Mouse (Mus musculus) liver, embryonic 15.5 days (tissue): ENCODE results near the gene Derl2. TPM values are rescaled to one million over a fixed set of nuclear protein-coding genes. Genes with fewer than 3 reads are reported as not detected.

Experiments used
- ATAC-seq: fragments of 200-750 bp; cut with Nextera tagmentation; 2 replicates; pipeline ENCODE4 v1.8.0; 2017; ENCODE audit warnings: moderate number of reproducible peaks, mild to moderate bottlenecking, moderate library complexity; ENCODE audit not compliant: insufficient read depth
- H3K27ac ChIP-seq: fragments of 300-500 bp; sonication (generic); replicated peaks from 2 replicates; pipeline ENCODE4 v1.5.1; 2015; ENCODE audit warnings: mild to moderate bottlenecking, inconsistent platforms
- H3K27me3 ChIP-seq: fragments of 300-500 bp; sonication (generic); 2 replicates; pipeline ENCODE4 v1.6.1; 2015; ENCODE audit warnings: mild to moderate bottlenecking, inconsistent platforms
- H3K36me3 ChIP-seq: fragments of 300-500 bp; sonication (generic); replicated peaks from 2 replicates; pipeline ENCODE4 v1.6.1; 2015; ENCODE audit warnings: moderate library complexity, mild to moderate bottlenecking, inconsistent platforms
- H3K4me1 ChIP-seq: fragments of 300-500 bp; sonication (generic); replicated peaks from 2 replicates; pipeline ENCODE4 v1.6.1; 2015; ENCODE audit warnings: inconsistent platforms
- H3K4me2 ChIP-seq: fragments of 300-500 bp; sonication (generic); 2 replicates; pipeline ENCODE4 v1.6.1; 2015; ENCODE audit warnings: moderate library complexity, mild to moderate bottlenecking, inconsistent platforms
- H3K4me3 ChIP-seq: fragments of 300-500 bp; sonication (generic); replicated peaks from 2 replicates; pipeline ENCODE4 v1.5.1; 2015; ENCODE audit warnings: mild to moderate bottlenecking, inconsistent platforms
- H3K9ac ChIP-seq: fragments of 300-500 bp; sonication (generic); 2 replicates; pipeline ENCODE4 v1.6.1; 2015; ENCODE audit warnings: moderate library complexity, mild to moderate bottlenecking, inconsistent platforms
- H3K9me3 ChIP-seq: fragments of 300-500 bp; sonication (generic); replicated peaks from 2 replicates; pipeline ENCODE4 v1.6.1; 2016; ENCODE audit warnings: inconsistent platforms
- WGBS: fragments of 180-500 bp; shearing (Covaris S2); methylation state at CpG from one replicate; pipeline ENCODE4 v1.1.7; 2015; ENCODE audit warnings: mixed read lengths; ENCODE audit not compliant: insufficient replicate concordance; 5-methylcytosine and 5-hydroxymethylcytosine counted together
- polyA plus RNA-seq: library from polyadenylated mRNA; unstranded; fragments of >200 nt; fragmentation: Nextera tagmentation; extraction: Ambion mirVana; gene quantifications from 2 replicates; pipeline ENCODE4 v1.2.1, GENCODE M21; 2015

Derl2 gene
- polyA plus RNA-seq, 1 experiment from 2014 or later = 37.9 TPM

DNA sequence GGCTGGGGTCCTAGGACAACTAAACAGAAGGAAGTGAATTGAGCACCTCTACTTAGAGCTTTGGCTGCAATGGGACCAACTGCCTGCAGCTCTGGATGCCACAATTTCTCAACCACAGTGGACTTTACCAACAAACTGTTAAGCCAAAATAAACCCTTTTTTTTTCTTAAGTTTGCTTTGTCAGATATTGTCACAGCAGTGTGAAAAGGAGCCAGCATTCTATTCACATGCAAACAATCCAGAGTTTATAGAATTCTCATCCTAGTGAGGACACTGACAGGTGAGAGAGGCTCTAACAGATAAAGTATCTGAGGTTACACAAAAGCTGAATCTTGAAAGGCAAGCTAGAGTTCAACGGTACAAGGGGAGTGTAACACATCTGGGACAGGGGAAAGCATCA, 2.6 kb downstream of the Derl2 start:
- 69% methylated on average over 1 of the region's 1 CpGs for WGBS
- Histone ChIP-seq H3K9me3 (no peaks in the 10 kb centered on the region), H3K27me3 (no peaks in the 10 kb centered on the region), H3K36me3 (peaks cover 32% of the 10 kb centered on the region), H3K9ac (no peak overlapping the region), H3K4me3 (no peak overlapping the region), H3K4me1 (peaks cover 46% of the 10 kb centered on the region), H3K27ac (no peak overlapping the region; the same call in 1 of the 2 replicates), H3K4me2 (0 out of 2 replicates have a peak overlapping the region, but pooled peaks have one; percentile 82)
- no peak for ATAC-seq

DNA sequence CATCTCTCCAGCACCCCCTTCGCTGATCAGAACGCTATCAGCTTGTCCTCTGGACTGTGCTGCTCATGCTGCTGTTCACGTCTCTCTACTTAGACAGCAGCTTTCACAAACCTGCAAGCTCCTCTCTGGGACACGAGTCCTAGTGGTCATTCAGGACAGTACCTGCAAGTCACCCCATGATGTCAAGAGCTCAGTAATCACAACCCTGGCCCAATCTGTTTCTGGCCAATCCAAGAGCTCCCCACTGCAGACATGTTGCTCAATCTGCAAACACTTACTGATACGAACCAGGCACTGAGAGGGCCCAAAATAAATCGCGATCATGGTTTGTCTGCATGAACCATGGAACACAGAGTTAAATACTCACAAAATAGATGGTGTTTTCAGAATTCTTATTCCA, 6.9 kb downstream of the Derl2 start:
- ATAC-seq = peak; percentile 90
- peaks cover 64% of the 10 kb centered on the region for H3K36me3 ChIP-seq
- 81% methylated on average over 7 of the region's 7 CpGs for WGBS

DNA sequence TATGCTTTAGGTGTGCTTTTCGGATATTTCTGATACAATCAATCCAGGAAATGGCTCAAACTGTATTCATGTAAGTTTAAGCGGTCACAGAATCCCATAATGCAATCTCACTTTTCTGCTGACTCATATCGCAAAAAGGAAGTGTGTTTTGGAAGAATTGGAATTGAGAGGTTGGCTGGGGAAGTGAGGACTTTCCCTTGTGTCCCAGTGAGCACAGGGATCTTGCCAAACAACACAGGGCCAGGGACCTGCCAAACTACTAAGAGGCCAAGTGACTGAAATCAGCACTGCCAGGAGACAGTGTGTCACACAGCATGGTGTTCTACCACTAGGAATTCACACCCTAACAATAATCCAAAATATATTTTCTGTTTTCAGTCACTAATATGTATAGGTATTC, 11.3 kb downstream of the Derl2 start:
- H3K36me3 ChIP-seq = peaks cover 53% of the 10 kb centered on the region
- peaks cover 10% of the 10 kb centered on the region for H3K4me1 ChIP-seq
- no peaks in the 10 kb centered on the region for H3K9me3 ChIP-seq
- no peak for ATAC-seq
- no peaks in the 10 kb centered on the region for H3K27me3 ChIP-seq
- H3K4me2 ChIP-seq = no peak overlapping the region
- H3K27ac ChIP-seq = no peak overlapping the region
- no peak overlapping the region for H3K4me3 ChIP-seq
- no peak overlapping the region for H3K9ac ChIP-seq
- WGBS = 64% methylated on average over 3 of the region's 3 CpGs

More for the DNA sequence above, 6.9 kb downstream of the Derl2 start:
- Histone ChIP-seq H3K27me3 (no peaks in the 10 kb centered on the region), H3K4me2 (no peak overlapping the region), H3K9me3 (no peaks in the 10 kb centered on the region), H3K4me3 (no peak overlapping the region), H3K9ac (no peak overlapping the region), H3K27ac (peak overlapping the region; percentile 51), H3K4me1 (peaks cover 23% of the 10 kb centered on the region)

DNA sequence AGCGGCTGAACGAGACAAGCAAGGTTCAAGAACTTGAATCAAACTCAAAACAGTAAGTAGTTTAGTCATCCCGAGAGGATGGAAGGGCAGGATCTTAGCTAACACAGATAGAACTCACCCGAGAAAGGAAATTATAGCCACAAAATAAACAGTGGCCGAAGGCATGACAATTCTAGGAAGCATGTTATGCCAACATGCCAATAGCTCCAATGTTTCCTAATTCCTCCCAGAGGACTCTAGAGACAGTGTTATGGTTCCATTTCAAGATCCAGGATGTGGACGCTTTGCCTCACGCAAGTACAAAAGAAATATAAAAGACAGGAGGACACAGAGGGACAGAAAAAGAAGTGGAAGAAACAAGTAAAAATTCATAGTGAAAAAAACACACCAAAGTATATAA, 11.8 kb downstream of the Derl2 start:
- Histone ChIP-seq H3K4me2 (no peak overlapping the region), H3K9ac (no peak overlapping the region), H3K27me3 (no peaks in the 10 kb centered on the region), H3K36me3 (peaks cover 52% of the 10 kb centered on the region), H3K4me3 (no peak overlapping the region), H3K27ac (no peak overlapping the region), H3K9me3 (no peaks in the 10 kb centered on the region), H3K4me1 (peaks cover 14% of the 10 kb centered on the region)
- WGBS = 72% methylated on average over 7 of the region's 7 CpGs
- no peak for ATAC-seq

DNA sequence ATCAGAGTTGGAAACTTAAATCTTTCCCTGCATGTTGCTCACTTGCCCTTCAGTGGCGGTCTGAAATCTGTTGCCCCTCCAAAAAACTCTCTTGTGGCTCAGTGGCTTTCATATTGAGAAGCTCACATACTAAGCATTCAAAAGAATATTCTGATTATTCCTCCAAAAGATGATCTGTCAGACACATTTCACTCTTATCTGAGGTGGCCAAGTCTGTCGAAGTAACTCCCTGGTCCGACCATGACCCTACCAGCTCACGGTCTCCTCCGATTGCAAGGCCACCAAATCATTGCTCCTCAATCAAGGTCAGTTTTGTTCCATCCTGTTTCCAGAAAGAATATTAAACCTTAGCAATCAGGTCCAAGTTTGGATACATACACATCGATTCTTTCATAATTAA, 12.6 kb downstream of the Derl2 start:
- Histone ChIP-seq H3K4me3 (no peak overlapping the region), H3K27me3 (no peaks in the 10 kb centered on the region), H3K9me3 (no peaks in the 10 kb centered on the region), H3K9ac (no peak overlapping the region), H3K27ac (no peak overlapping the region), H3K36me3 (peaks cover 44% of the 10 kb centered on the region), H3K4me2 (no peak overlapping the region), H3K4me1 (peaks cover 22% of the 10 kb centered on the region)
- no peak for ATAC-seq
- WGBS = 79% methylated on average over 6 of the region's 6 CpGs

DNA sequence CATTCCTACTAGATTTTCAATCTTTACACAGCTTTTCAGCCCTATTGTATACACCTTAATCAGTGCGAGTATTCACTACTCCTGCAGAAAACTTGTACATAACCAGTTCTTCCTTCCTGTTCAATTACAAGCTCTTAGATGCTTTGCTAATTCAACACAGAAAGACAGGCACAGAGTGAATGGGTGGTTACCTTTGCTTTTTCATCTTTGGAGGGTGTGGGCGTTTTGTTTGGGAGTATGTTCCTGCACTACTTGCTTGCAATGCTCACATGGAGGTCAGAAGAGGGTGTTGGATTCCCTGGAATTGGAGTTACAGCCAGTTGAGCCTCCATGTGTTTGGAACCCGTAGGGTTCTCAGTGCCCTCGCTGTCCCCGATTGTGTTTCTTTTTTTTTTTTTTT, 14.6 kb downstream of the Derl2 start:
- Histone ChIP-seq H3K27me3 (no peaks in the 10 kb centered on the region), H3K4me1 (peaks cover 29% of the 10 kb centered on the region), H3K9me3 (no peaks in the 10 kb centered on the region), H3K36me3 (peaks cover 32% of the 10 kb centered on the region), H3K4me3 (peak overlapping the region; percentile 97), H3K27ac (0 out of 2 replicates have a peak overlapping the region, but pooled peaks have one; percentile 7), H3K9ac (no peak overlapping the region), H3K4me2 (peak overlapping the region; percentile 88)
- ATAC-seq = no peak
- WGBS = 41% methylated on average over 5 of the region's 5 CpGs

DNA sequence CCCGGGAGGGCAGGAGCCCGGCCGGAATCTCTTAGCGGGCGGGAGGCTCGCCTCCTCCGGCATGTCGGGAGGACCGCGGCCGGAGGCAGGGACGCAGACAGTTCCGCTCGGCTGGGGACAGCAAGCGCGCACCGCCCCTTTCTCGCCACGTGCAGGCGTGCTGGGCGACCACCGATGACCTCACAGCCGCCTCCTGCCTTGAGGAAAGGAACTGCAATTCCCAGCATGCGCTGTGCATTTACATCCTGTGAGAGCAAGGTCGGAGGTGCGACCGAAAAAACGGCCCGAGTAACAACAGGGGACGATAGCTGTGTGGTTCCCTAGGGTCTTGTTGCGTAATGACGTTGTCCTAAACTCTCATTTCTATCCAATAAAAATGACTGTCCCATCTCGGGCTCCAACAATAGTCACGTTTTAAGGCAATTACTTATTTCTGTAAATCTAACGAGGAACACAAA, 15.3 kb downstream of the Derl2 start, which contains the start of gene Dhx33:
Dhx33 (minus strand) TSS at position 122 of the 458 bp plus-strand sequence.
- Histone ChIP-seq H3K4me1 (peaks cover 29% of the 10 kb centered on the region), H3K9me3 (no peaks in the 10 kb centered on the region), H3K4me3 (peak within 1 kb of the TSS; percentile 97), H3K4me2 (peak within 1 kb of the TSS; percentile 88), H3K9ac (peak within 1 kb of the TSS; percentile 76), H3K27ac (peak within 1 kb of the TSS; percentile 84), H3K36me3 (peaks cover 32% of the 10 kb centered on the region), H3K27me3 (no peaks in the 10 kb centered on the region)
- under 1% methylated on average over 34 of the region's 35 CpGs for WGBS
- peak; percentile 93 for ATAC-seq

DNA sequence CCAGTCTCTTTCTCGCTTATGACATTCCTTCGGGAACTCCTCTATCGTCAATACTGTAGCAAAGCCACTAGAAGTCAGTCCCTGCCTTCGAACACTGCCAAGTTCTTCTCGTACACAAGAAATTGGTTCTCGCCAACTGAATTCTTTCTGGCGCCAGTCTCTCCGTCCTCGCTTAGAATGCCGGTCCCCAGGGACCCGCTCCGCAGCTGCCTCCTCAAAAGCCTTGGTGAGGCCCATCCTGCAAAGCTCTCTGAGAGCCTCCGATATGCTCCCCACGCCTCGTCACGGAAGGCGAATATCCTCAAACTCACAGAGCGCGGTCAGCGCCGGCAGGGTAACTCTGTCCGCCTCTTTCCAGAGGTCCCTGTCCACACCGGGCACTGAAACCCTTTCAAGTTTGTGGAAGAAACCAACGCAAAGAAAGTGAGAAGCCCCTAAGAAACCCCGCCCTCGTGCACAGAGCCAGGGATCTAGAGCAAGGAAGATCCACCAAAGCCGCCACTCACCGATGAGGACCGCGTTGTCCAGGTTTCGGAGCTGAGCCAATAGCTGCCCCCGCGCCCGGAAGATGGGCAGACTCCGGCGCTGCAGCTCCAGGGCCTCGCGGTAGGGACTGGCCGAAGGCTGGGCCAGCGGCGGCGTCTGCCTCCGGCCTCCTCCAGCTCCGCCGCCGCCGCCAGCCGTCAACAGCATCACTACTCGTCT, 15.9 kb downstream of the Derl2 start:
- Histone ChIP-seq H3K27ac (peak overlapping the region; percentile 84), H3K36me3 (peaks cover 31% of the 10 kb centered on the region), H3K4me3 (peak overlapping the region; percentile 97), H3K4me1 (peaks cover 29% of the 10 kb centered on the region), H3K27me3 (no peaks in the 10 kb centered on the region), H3K9ac (peak overlapping the region; percentile 76), H3K9me3 (no peaks in the 10 kb centered on the region), H3K4me2 (peak overlapping the region; percentile 88)
- under 1% methylated on average over 49 of the region's 49 CpGs for WGBS
- peak; percentile 76 for ATAC-seq

DNA sequence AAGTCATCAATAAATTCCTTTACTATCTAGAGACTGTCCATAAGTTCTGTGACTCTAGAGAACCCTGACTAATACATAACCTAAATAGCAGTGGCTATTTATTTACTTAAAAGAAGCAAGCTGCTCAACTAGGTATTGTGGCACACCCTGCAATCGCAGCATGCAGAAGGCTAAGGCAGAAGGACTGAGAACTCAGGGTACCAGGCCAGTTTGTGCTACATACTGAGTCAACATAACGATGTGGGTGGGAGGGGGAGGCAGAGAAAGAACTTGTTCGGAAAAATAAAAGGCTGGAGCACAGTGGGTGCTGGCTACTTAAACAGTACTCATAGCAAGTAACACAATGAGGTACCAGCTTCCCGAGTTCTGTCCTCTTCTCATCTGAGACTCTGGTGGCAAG, 18.5 kb downstream of the Derl2 start:
- WGBS = 73% methylated on average over 4 of the region's 4 CpGs
- Histone ChIP-seq H3K4me3 (no peak overlapping the region), H3K4me2 (no peak overlapping the region), H3K27ac (no peak overlapping the region), H3K27me3 (no peaks in the 10 kb centered on the region), H3K4me1 (peaks cover 29% of the 10 kb centered on the region), H3K9ac (no peak overlapping the region), H3K9me3 (no peaks in the 10 kb centered on the region), H3K36me3 (peaks cover 41% of the 10 kb centered on the region)
- ATAC-seq = no peak

DNA sequence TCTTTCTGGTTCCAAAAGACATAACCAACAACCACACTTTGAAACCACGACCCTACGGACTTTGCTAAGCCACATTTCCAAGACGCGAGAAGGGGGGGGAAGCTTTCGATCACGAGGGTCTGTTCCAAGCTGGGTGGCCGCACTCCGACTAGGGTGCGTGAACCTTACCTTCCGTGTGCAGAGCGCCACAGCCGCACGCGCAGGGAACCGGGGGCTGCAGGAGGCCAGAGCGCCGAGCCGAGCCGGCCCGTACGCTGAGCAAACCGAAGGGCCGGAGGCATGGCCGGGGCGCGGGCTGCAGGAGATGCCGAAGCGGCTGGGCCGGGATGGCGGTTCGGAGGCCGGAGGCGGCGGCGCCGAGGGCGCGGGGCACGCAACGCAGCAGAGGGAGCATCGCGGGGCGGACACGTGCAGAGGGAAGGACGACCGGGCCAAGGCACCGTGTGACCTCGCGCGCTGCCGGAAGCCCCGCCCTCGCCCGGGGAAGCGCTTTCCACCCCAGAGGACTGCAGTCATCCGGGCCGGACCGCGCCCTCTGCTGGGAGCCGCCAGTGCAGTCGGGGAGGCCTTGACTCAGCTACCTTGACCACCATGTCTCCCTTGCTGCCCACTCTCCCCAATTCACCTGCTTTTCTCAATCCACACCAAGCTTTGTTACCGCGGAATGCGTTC, 36.9 kb downstream of the Derl2 start, which contains the start of gene C1qbp:
C1qbp (minus strand) TSS at position 470 of the 672 bp plus-strand sequence.
- Histone ChIP-seq H3K4me3 (peak within 1 kb of the TSS; percentile 91), H3K27ac (peak within 1 kb of the TSS; percentile 73), H3K36me3 (peaks cover 70% of the 10 kb centered on the region), H3K9ac (peak within 1 kb of the TSS; percentile 81), H3K27me3 (no peaks in the 10 kb centered on the region), H3K9me3 (no peaks in the 10 kb centered on the region), H3K4me1 (peaks cover 38% of the 10 kb centered on the region), H3K4me2 (peak within 1 kb of the TSS; percentile 99)
- peak; percentile 94 for ATAC-seq
- WGBS = under 1% methylated on average over 60 of the region's 64 CpGs

DNA sequence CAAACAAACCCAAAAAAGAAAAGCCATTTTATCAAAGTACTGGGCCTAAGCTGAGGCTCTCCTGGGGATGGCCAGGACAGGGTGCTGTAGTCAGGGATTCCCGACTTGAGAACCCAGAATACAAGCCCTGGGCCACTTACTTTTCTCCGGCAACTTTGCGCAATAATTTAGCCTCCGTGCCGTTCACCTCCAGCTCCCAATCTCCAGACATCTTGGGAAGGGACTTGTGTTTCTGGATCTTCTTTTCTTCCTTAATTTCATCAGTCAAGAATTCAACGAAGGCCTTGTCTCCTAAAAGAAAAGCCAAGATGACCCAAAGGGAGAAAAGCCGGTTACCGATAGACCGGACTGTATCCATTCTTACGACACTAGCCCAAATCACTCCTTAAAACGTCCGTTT, 37.6 kb downstream of the Derl2 start:
- Histone ChIP-seq H3K4me3 (peak overlapping the region; percentile 91), H3K9ac (peak overlapping the region; percentile 81), H3K4me1 (peaks cover 38% of the 10 kb centered on the region), H3K36me3 (peaks cover 70% of the 10 kb centered on the region), H3K9me3 (no peaks in the 10 kb centered on the region), H3K4me2 (peak overlapping the region; percentile 99), H3K27me3 (no peaks in the 10 kb centered on the region), H3K27ac (0 out of 2 replicates have a peak overlapping the region, but pooled peaks have one; percentile 73)
- no peak for ATAC-seq
- WGBS = 4% methylated on average over 12 of the region's 12 CpGs
